Mouse (Mus musculus) erythroblast, embryonic 14.5 days (primary cell): ENCODE measurements around the gene Xkr7.

ENCODE experiments used
- GATA1 ChIP-seq: IDR thresholded peaks from 2 replicates; pipeline ENCODE4 v1.6.1; 2012; ENCODE audit warnings: low read length, inconsistent platforms, mixed read lengths
- TAL1 ChIP-seq: IDR thresholded peaks from 3 replicates; pipeline ENCODE4 v1.6.1; 2012; ENCODE audit warnings: low read length, inconsistent platforms, mixed read lengths

- TF ChIP-seq GATA1, result no peak
- TF ChIP-seq TAL1, result no peak
Measured at GRCm38 (mm10) chr2:152985582-152985981, 46.1 kb upstream of the Xkr7 start.
